ENCODE assay signal across 8 mouse cellular contexts in the genomic region with DNA sequence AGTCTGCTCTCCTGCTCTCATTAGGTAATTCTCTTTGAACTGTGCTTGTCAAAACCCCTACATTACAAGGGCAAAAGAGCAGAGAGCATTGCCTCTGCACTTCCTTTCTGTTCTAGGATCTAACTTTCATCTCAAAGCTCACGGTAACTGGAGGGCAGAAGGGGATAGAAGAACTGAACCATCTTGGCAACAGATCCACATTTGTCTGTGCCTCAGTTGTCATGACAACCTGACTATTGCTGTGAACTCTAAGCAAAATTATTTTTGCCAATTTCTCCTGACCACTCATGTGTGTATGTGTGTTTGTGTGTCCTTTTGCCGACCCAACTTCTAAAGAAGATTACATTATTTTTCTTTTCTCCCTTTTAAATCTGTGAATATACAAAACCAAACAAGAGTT.
"Had no signal": no experiment of that assay in that cellular context is flagged by ENCODE, and none has a peak within 500 bp of the region (broad histone marks: within the 10 kb centered on the region; RNA-seq: fewer than 3 reads in every experiment).

No protein-coding gene starts in this region.

- H3K9ac ChIP-seq: limb, embryonic 13.5 days; liver, embryonic 14.5 days; neural tube, embryonic 12.5 days had no signal

- H3K9me3 ChIP-seq: limb, embryonic 13.5 days; neural tube, embryonic 12.5 days had no signal

- H3K4me2 ChIP-seq: limb, embryonic 13.5 days; neural tube, embryonic 12.5 days had no signal

- H3K36me3 ChIP-seq: limb, embryonic 13.5 days; neural tube, embryonic 12.5 days had no signal

- H3K4me1 ChIP-seq: limb, embryonic 13.5 days; neural tube, embryonic 12.5 days had no signal

- DNase-seq: kidney, postnatal 14 days; left cerebral cortex, postnatal 4 days; lung, adult 18-20 months; thymus, postnatal 4 days had no signal

- H3K4me3 ChIP-seq: limb, embryonic 13.5 days; neural tube, embryonic 12.5 days had no signal

- H3K27ac ChIP-seq: limb, embryonic 13.5 days; liver, embryonic 14.5 days; neural tube, embryonic 12.5 days; stomach, postnatal 0 days had no signal

- H3K27me3 ChIP-seq: limb, embryonic 13.5 days; neural tube, embryonic 12.5 days had no signal
